Mouse (Mus musculus): ENCODE data around the gene Tmem237.

The Tmem237 gene

DNA sequence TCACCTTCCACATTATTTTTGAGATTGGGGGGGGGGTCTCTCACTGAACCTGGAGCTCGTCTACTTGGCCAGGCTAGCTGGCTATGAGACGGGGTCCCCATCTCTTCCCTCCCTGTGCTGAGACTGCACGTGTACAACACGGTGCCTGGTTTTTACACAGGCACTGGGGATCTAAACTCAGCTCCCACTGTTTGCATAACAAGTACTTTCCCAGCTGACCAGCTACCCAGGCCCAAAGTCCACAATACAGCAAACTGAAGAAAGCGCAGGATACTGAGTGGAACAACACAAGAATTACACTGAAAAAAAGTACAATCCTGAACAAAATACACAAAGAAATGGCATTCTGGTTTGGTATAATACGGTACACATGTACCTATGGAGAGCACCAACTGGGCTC is 18.1 kb downstream of the Tmem237 start:
- no peak for DNase-seq (ENCODE audit: extremely low read depth, insufficient read length, low spot score)

DNA sequence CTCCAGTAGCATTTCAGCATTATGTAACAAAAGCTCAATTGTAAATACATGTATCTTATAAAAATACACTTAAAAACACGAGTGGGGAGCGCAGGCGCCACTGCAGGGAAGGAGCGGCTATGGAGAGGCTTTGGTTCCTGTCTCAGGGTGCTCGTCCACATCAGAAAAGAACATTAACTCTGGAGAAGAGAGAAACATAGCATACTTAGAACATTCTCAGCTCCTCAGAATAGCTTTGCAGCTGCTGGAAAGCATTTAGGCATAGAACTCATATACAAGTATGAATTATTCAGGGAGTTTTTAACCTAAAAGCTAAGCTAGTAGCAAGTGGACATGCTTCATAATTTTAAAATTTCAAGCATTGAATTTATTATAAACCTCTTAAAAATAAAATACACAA is 19.2 kb downstream of the Tmem237 start:
- DNase-seq (ENCODE audit: extremely low read depth, insufficient read length, low spot score), result no peak

DNA sequence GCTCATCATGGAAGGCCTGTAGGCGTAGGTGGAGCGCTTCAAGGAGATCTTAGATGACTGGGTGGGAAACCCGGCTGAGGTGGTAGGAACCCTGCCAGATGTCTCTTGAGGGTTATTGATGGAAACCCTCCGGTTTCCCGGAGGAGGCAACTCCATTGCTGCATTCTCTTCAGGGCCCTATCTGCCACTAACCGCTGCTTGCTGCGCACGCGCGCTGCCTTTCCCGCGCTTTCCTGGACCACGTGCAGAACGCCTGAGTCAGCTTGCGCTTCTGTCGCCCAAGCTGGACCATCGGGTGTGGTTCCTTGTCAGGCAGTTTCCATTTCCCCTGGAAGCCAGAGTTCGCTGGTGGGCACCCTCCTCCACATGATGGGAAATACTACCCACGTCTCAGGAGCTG is 25.5 kb downstream of the Tmem237 start, which contains the start of gene C2cd6:
Gene C2cd6 (minus strand): TSS at position 196 of the 400 bp plus-strand sequence.
- no peak for DNase-seq (ENCODE audit: extremely low read depth, insufficient read length, low spot score)

DNA sequence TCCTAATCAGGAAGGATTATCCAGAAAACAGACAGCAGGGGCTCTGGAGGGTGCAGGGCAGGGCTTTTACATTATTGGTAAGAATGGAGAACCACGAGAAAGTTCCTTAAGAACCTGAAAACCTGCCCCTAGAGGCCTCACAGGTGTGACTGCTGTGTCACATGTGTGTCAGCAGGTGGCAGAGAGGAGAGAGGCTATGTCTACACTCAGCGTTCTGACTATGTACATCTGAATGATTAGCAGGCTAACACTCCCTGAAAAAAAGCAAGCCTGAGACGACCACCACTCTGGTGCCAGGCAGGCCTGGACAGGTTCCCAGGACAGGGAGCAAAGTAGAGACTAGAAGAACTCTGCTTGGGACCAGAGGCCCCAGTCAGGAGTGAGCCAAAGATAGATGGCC is 49.3 kb downstream of the Tmem237 start:
- no peak for DNase-seq (ENCODE audit: extremely low read depth, insufficient read length, low spot score)

GRCm38 (mm10) chr1:59067976-59068375 is 52.2 kb downstream of the Tmem237 start:
- no peak for DNase-seq (ENCODE audit: extremely low read depth, insufficient read length, low spot score)

- no peak for DNase-seq (ENCODE audit: extremely low read depth, insufficient read length, low spot score)
Measured at GRCm38 (mm10) chr1:59063697-59064096, 56.5 kb downstream of the Tmem237 start.

GRCm38 (mm10) chr1:59056955-59057354 is 63.3 kb downstream of the Tmem237 start:
- DNase-seq (ENCODE audit: extremely low read depth, insufficient read length, low spot score), result no peak

GRCm38 (mm10) chr1:59051306-59051705 is 68.9 kb downstream of the Tmem237 start:
- no peak for DNase-seq (ENCODE audit: extremely low read depth, insufficient read length, low spot score)
